Mouse (Mus musculus) lung, embryonic 14.5 days (tissue): Measurements from ENCODE around the gene Tacr1. TPM values are rescaled to one million over a fixed set of nuclear protein-coding genes. Genes with fewer than 3 reads are reported as not detected.

Source experiments
- ATAC-seq: fragments of 200-750 bp; cut with Nextera tagmentation; 2 replicates; pipeline ENCODE4 v1.8.0; 2017; ENCODE audit warnings: mild to moderate bottlenecking, moderate TSS enrichment, moderate library complexity; ENCODE audit not compliant: insufficient read depth
- DNase-seq: peaks from one replicate; pipeline ENCODE4 v3.0.0-alpha.2; 2015
- H3K27ac ChIP-seq: fragments of 300-500 bp; sonication (generic); 2 replicates; pipeline ENCODE4 v1.5.1; 2014; ENCODE audit warnings: low read depth, mild to moderate bottlenecking, moderate library complexity
- H3K27me3 ChIP-seq: fragments of 300-500 bp; sonication (generic); 2 replicates; pipeline ENCODE4 v1.6.1; 2014; ENCODE audit warnings: low read length, control low read depth; ENCODE audit not compliant: insufficient read depth
- H3K36me3 ChIP-seq: fragments of 300-500 bp; sonication (generic); 2 replicates; pipeline ENCODE4 v1.6.1; 2014; ENCODE audit warnings: control low read depth; ENCODE audit not compliant: insufficient read depth
- H3K4me1 ChIP-seq: fragments of 300-500 bp; sonication (generic); 2 replicates; pipeline ENCODE4 v1.6.1; 2014; ENCODE audit warnings: antibody characterized with exemption, control low read depth; ENCODE audit not compliant: insufficient read depth
- H3K4me2 ChIP-seq: fragments of 300-500 bp; sonication (generic); 2 replicates; pipeline ENCODE4 v1.6.1; 2014; ENCODE audit warnings: mild to moderate bottlenecking
- H3K4me3 ChIP-seq: fragments of 300-500 bp; sonication (generic); 2 replicates; pipeline ENCODE4 v1.5.1; 2014; ENCODE audit warnings: low read depth, low read length
- H3K9ac ChIP-seq: fragments of 300-500 bp; sonication (generic); 2 replicates; pipeline ENCODE4 v1.6.1; 2014
- H3K9me3 ChIP-seq: fragments of 300-500 bp; sonication (generic); 2 replicates; pipeline ENCODE4 v1.6.1; 2016; ENCODE audit warnings: low read depth, low read length, control low read depth
- CTCF ChIP-seq: IDR thresholded peaks from 2 replicates; pipeline ENCODE4 v1.5.1; 2016; ENCODE audit warnings: antibody characterized with exemption, low read depth
- WGBS: fragments of 180-500 bp; shearing (Covaris S2); extraction: QIAGEN DNeasy Blood & Tissue Kit; methylation state at CpG from one replicate; pipeline ENCODE4 v1.1.7; 2014; 5-methylcytosine and 5-hydroxymethylcytosine counted together
- polyA plus RNA-seq: library from polyadenylated mRNA; unstranded; fragments of >200 nt; fragmentation: Nextera tagmentation; extraction: Ambion mirVana; gene quantifications from 2 replicates; pipeline ENCODE4 v1.2.1, GENCODE M21; 2014

Gene Tacr1
- polyA plus RNA-seq = 1.0 and 1.1 TPM in 2 replicates

DNA sequence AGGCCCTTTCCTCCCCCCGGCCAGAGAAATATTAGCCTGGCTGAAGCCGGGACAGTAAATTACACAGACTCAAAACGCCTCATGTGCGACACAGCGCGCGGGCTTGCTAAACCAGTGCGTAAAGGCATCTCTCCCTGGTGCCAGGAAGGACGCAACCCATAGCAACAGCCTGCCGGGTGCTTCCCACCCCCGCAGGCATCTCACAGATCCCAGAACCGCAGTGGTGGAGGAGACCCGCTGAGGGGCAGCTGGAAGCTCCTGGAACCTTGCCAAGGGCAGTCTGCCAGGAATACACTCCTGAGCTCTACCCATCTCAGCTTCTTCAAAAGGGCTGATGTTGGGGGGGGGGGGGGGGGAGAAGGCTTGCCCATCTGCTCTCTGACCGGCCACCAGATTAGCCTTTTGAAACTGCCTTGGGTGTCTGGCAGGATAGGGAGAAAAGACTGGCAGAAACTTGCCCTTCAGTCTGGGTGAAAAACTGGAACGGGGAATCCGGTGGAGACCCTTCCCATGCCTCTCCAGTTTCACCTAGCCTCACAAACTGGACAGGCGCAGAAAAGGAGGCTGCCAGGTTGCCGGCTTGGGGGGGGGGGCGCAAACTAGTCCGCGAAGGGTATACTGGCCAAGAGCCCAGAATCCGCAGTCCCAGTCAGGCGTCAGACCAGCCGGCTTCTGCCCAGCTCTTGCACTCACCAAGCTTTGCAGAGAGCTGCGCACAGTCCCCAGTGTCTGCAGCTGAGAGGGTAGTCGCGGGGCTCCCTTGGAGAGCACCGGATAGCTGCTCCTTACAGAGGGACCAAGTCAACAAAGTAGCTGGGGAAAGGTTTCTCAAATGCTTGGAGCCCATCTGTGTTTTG, at the start of gene Tacr1:
TSS of gene Tacr1 (plus strand) at position 740 of the 857 bp plus-strand sequence.
- Histone ChIP-seq H3K27ac (0 out of 2 replicates have a peak within 1 kb of the TSS, but pooled peaks have one; percentile 42), H3K4me2 (peak within 1 kb of the TSS; percentile 67), H3K36me3 (no peaks in the 10 kb centered on the region), H3K4me3 (peak within 1 kb of the TSS; percentile 34), H3K9ac (peak within 1 kb of the TSS; percentile 23), H3K9me3 (no peaks in the 10 kb centered on the region), H3K27me3 (peaks cover 29% of the 10 kb centered on the region), H3K4me1 (peaks cover 3% of the 10 kb centered on the region)
- peak; percentile 89 for ATAC-seq
- no peak for TF ChIP-seq CTCF
- peak; percentile 78 for DNase-seq
- under 1% methylated on average over 28 of the region's 28 CpGs for WGBS

GRCm38 (mm10) chr6:82376144-82376543, 26.0 kb upstream of the Tacr1 start:
- TF ChIP-seq CTCF = no peak
- H3K9ac ChIP-seq = no peak overlapping the region
- H3K27me3 ChIP-seq = no peaks in the 10 kb centered on the region
- no peak overlapping the region for H3K4me2 ChIP-seq
- no peak for ATAC-seq
- no peak overlapping the region for H3K4me3 ChIP-seq
- H3K4me1 ChIP-seq = no peaks in the 10 kb centered on the region
- H3K9me3 ChIP-seq = no peaks in the 10 kb centered on the region
- no peak for DNase-seq
- no peak overlapping the region for H3K27ac ChIP-seq
- H3K36me3 ChIP-seq = no peaks in the 10 kb centered on the region
- WGBS = 86% methylated on average over 3 of the region's 3 CpGs

GRCm38 (mm10) chr6:82383556-82383955, 18.6 kb upstream of the Tacr1 start:
- H3K4me1 ChIP-seq = no peaks in the 10 kb centered on the region
- H3K9ac ChIP-seq = no peak overlapping the region
- H3K9me3 ChIP-seq = no peaks in the 10 kb centered on the region
- TF ChIP-seq CTCF = peak; percentile 24
- H3K27me3 ChIP-seq = no peaks in the 10 kb centered on the region
- no peak overlapping the region for H3K4me3 ChIP-seq
- no peaks in the 10 kb centered on the region for H3K36me3 ChIP-seq
- DNase-seq (no peak), ATAC-seq (no peak)
- WGBS = 91% methylated on average over 5 of the region's 5 CpGs
- no peak overlapping the region for H3K4me2 ChIP-seq
- H3K27ac ChIP-seq = no peak overlapping the region

GRCm38 (mm10) chr6:82402501-82403495, 664 bp downstream of the Tacr1 start:
- Histone ChIP-seq H3K27ac (0 out of 2 replicates have a peak overlapping the region, but pooled peaks have one; percentile 42), H3K9ac (peak overlapping the region; percentile 23), H3K4me1 (peaks cover 3% of the 10 kb centered on the region), H3K27me3 (peaks cover 29% of the 10 kb centered on the region), H3K4me3 (peak overlapping the region; percentile 34), H3K36me3 (no peaks in the 10 kb centered on the region), H3K9me3 (no peaks in the 10 kb centered on the region), H3K4me2 (peak overlapping the region; percentile 67)
- peak; percentile 51 for TF ChIP-seq CTCF
- WGBS = 2% methylated on average over 34 of the region's 34 CpGs
- DNase-seq (peak; percentile 67), ATAC-seq (peak; percentile 62)

- Histone ChIP-seq H3K27me3 (no peaks in the 10 kb centered on the region), H3K4me1 (no peaks in the 10 kb centered on the region), H3K4me2 (no peak overlapping the region), H3K9me3 (no peaks in the 10 kb centered on the region), H3K9ac (no peak overlapping the region), H3K36me3 (no peaks in the 10 kb centered on the region), H3K4me3 (no peak overlapping the region), H3K27ac (no peak overlapping the region)
- TF ChIP-seq CTCF = peak; percentile 39
- peak; percentile 37 for DNase-seq
- ATAC-seq = no peak
- WGBS = 68% methylated on average over 6 of the region's 6 CpGs
Measured at GRCm38 (mm10) chr6:82418367-82418766, 16.2 kb downstream of the Tacr1 start.

GRCm38 (mm10) chr6:82420222-82420621, 18.1 kb downstream of the Tacr1 start:
- ATAC-seq (peak; percentile 35; the same call in 1 of the 2 replicates), DNase-seq (peak; percentile 64)
- 0 out of 2 replicates have a peak, but pooled peaks cover 6% of the 10 kb centered on the region for H3K9me3 ChIP-seq
- no peak overlapping the region for H3K9ac ChIP-seq
- H3K27ac ChIP-seq = no peak overlapping the region
- H3K27me3 ChIP-seq = no peaks in the 10 kb centered on the region
- no peaks in the 10 kb centered on the region for H3K36me3 ChIP-seq
- no peak overlapping the region for H3K4me2 ChIP-seq
- WGBS = 10% methylated on average over 4 of the region's 4 CpGs
- no peak overlapping the region for H3K4me3 ChIP-seq
- no peaks in the 10 kb centered on the region for H3K4me1 ChIP-seq
- no peak for TF ChIP-seq CTCF

GRCm38 (mm10) chr6:82428890-82429289, 26.8 kb downstream of the Tacr1 start:
- no peak for DNase-seq
- H3K9me3 ChIP-seq = 0 out of 2 replicates have a peak, but pooled peaks cover 3% of the 10 kb centered on the region
- WGBS = 56% methylated on average over 6 of the region's 6 CpGs
- no peak overlapping the region for H3K9ac ChIP-seq
- H3K4me1 ChIP-seq = no peaks in the 10 kb centered on the region
- no peak overlapping the region for H3K4me3 ChIP-seq
- peak; percentile 13; the same call in 1 of the 2 replicates for TF ChIP-seq CTCF
- H3K36me3 ChIP-seq = no peaks in the 10 kb centered on the region
- no peaks in the 10 kb centered on the region for H3K27me3 ChIP-seq
- ATAC-seq = no peak
- no peak overlapping the region for H3K27ac ChIP-seq
- H3K4me2 ChIP-seq = no peak overlapping the region
